In the genomic region with DNA sequence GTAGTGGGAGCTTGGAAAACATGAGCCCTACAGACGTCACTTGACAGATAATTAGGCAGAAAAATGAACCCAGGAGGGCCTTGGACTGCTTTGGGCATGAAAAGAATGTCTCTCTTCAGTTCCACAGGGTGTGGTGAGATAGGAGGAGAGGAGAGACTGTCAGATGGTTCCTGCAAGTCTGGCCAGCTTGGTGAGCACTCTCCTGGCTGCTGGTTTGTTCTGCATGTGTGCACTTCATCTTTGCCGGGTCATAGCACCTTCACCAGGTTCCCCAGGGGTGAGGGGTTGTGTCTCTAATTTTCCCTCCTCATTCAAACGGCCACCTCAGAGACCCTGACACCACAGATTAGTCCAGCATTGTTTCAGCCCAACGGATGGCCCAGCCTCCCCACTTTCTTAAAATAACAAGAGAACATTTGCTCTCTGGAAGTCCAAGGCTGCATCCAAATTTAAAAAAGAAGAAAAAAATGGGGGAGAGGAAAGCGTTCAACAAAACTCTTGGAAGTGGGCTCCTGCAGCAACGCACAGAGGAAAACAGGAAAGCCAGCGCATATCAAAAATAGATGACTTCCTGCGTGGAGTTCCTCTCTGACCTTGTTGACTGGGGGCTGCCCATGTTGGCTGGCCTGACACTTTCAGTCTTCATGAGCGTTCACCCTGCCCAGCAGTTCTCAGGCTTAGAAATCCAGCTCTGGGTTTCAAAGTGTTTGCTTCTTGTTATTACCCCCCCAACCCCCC, we compare ENCODE assay signal across 16 mouse cellular contexts.
DNase-seq lines count a peak whose midpoint lies in the region; ATAC-seq lines count a peak whose summit lies in the region.
"Had no signal": no experiment of that assay in that cellular context is flagged by ENCODE, and none has a peak within 500 bp of the region (broad histone marks: within the 10 kb centered on the region; RNA-seq: fewer than 3 reads in every experiment).

No protein-coding gene starts in this region.

- 74% methylated on average over 9 of the region's 9 CpGs for WGBS in hindbrain, embryonic 10.5 days

- no peak overlapping the region for H3K27ac ChIP-seq in hindbrain, embryonic 10.5 days
- H3K27ac ChIP-seq: midbrain, embryonic 15.5 days; neural tube, embryonic 15.5 days had no signal

- H3K4me3 ChIP-seq in megakaryocyte, embryonic 14.5 days (replicated peaks) = peak overlapping the region; percentile 74
- no peak overlapping the region for H3K4me3 ChIP-seq in hindbrain, embryonic 10.5 days
- H3K4me3 ChIP-seq: midbrain, embryonic 15.5 days; neural tube, embryonic 15.5 days had no signal

- no peaks in the 10 kb centered on the region for H3K27me3 ChIP-seq in megakaryocyte, embryonic 14.5 days (replicated peaks)
- H3K27me3 ChIP-seq in hindbrain, embryonic 10.5 days (ENCODE audit: insufficient read depth, poor library complexity, severe bottlenecking) = no peaks in the 10 kb centered on the region
- H3K27me3 ChIP-seq: midbrain, embryonic 15.5 days; neural tube, embryonic 15.5 days had no signal

- peak; percentile 37 for DNase-seq in adrenal gland, postnatal 14 days
- DNase-seq in adrenal gland, postnatal 10 days = no peak
- DNase-seq in kidney, postnatal 25 days = peak; percentile 30 to 78
- no peak for DNase-seq in ovary, adult 18-20 months (ENCODE audit: low spot score)
- no peak for DNase-seq in hindbrain, embryonic 10.5 days (ENCODE audit: low spot score)
- DNase-seq in B cell, adult 2 months = no peak
- DNase-seq: cerebellum, postnatal 36 days; gastrocnemius, postnatal 10 days; layer of hippocampus, postnatal 36 days; liver; spleen, adult 18-20 months; thymus, postnatal 25 days had no signal

- no peak for ATAC-seq in megakaryocyte, adult 5-6 weeks (ENCODE audit: poor library complexity, severe bottlenecking)
- ATAC-seq: midbrain, embryonic 15.5 days had no signal

- peaks cover 70% of the 10 kb centered on the region for H3K4me1 ChIP-seq in megakaryocyte, embryonic 14.5 days
- 0 out of 2 replicates have a peak, but pooled peaks cover 6% of the 10 kb centered on the region for H3K4me1 ChIP-seq in hindbrain, embryonic 10.5 days (replicated peaks)
- H3K4me1 ChIP-seq: midbrain, embryonic 15.5 days; neural tube, embryonic 15.5 days had no signal

- H3K36me3 ChIP-seq in megakaryocyte, embryonic 14.5 days (replicated peaks; ENCODE audit: low read length) = peaks cover 9% of the 10 kb centered on the region
- H3K36me3 ChIP-seq in hindbrain, embryonic 10.5 days = no peaks in the 10 kb centered on the region
- H3K36me3 ChIP-seq: midbrain, embryonic 15.5 days; neural tube, embryonic 15.5 days had no signal

- peaks cover 11% of the 10 kb centered on the region; the same call in 1 of the 2 replicates for H3K9me3 ChIP-seq in megakaryocyte, embryonic 14.5 days
- H3K9me3 ChIP-seq in hindbrain, embryonic 10.5 days = peaks cover 4% of the 10 kb centered on the region; the same call in 1 of the 2 replicates
- H3K9me3 ChIP-seq: midbrain, embryonic 15.5 days; neural tube, embryonic 15.5 days had no signal

Comparison
In these comparisons a context has a peak if more than half of its experiments do, and no peak if none do; other contexts are left out.
1. DNase-seq: peak in adrenal gland, postnatal 14 days (single experiment) and kidney, postnatal 25 days (2 of 2); none in adrenal gland, postnatal 10 days (single experiment), ovary, adult 18-20 months (single experiment), hindbrain, embryonic 10.5 days (single experiment) and B cell, adult 2 months (0 of 2).